Mouse (Mus musculus): Measurements from ENCODE around the gene Lrrfip2. TPM values are rescaled to one million over a fixed set of nuclear protein-coding genes. Genes with fewer than 3 reads are reported as not detected.

The Lrrfip2 gene
- polyA plus RNA-seq, 1 experiment from 2014 or later: 44.3 TPM

DNA sequence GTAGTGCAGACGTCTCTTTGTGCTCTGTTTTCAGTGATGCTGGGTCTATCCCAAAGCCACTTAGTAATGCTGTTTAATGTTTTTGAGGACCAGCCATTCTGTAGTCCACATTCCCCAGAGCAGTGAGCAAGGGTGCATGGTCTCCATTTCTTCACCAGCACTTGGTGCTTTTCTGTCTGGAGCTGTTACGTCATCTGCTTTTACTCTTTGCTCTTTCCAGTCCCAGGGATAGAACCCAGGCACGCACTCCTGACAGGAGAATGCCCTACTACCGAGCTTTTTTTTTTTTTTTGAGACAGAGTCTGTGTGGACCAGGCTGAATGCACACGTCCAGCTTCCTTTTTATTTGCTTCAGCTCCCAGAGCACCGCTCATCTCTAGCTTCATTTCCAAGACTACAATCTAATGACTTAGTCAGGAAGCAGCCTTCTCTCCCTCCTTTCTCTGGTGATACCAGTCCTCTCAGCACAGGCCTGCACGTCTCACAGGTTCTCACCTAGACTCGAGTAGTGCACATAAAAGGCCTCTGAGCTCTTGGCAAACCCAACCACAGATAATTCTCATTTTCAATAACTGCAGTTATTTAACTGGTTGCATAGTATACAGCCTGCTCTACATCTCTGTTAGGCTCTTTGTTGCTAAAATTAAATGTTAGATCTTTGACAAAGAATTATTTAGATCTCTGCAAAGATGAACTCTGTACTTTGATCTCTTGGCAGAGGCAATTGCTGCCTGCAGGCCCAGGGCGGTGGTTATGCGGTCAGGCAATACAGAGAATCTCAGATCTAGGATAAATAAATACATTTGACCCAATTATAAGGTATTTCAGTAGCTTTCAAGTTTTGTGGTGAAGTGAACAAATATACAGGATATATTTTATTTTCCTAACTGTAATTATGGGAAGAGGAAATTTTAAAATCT lies 94.0 kb downstream of the Lrrfip2 start:
- H3K9ac ChIP-seq (ENCODE audit: low read depth, low read length): no peak overlapping the region
- H3K27ac ChIP-seq (ENCODE audit: low read length): no peak overlapping the region
- 84% methylated on average over 10 of the region's 10 CpGs for WGBS
- H3K4me2 ChIP-seq (ENCODE audit: low read length): no peak overlapping the region
- peaks cover 1% of the 10 kb centered on the region; the same call in 1 of the 2 replicates for H3K36me3 ChIP-seq (ENCODE audit: control insufficient read depth, insufficient read depth, low read length)
- H3K9me3 ChIP-seq (replicated peaks; ENCODE audit: control insufficient read depth, low read length, poor library complexity, severe bottlenecking): no peaks in the 10 kb centered on the region
- no peaks in the 10 kb centered on the region for H3K4me1 ChIP-seq (ENCODE audit: control insufficient read depth, insufficient read depth, low read length)
- H3K27me3 ChIP-seq (ENCODE audit: control insufficient read depth, insufficient read depth, low read depth, low read length): no peaks in the 10 kb centered on the region
- no peak overlapping the region for H3K4me3 ChIP-seq (ENCODE audit: low read depth, low read length)
- ATAC-seq: no peak

DNA sequence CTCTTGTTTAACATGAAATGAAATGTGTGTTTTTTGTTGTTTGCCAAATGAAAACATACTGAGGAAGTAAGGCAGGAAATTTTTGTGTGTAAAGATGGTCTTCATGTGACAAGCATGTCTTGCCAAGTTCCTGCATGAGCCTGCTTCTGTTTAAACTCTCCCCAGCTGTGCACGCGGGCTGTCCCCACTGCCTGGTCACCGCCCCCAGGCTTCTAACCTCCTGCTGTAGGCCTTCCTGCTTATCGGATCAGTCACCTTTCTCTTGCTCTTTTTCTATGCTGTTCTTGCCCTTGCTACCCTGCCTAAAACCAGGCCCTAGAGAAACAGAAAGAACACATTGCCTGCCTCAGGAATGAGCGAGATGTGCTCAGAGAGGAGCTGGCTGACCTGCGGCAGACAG lies 96.1 kb downstream of the Lrrfip2 start:
- Histone ChIP-seq H3K4me1 (ENCODE audit: control insufficient read depth, insufficient read depth, low read length) (no peaks in the 10 kb centered on the region), H3K9ac (ENCODE audit: low read depth, low read length) (no peak overlapping the region), H3K4me3 (ENCODE audit: low read depth, low read length) (no peak overlapping the region), H3K36me3 (ENCODE audit: control insufficient read depth, insufficient read depth, low read length) (peaks cover 2% of the 10 kb centered on the region; the same call in 1 of the 2 replicates), H3K4me2 (ENCODE audit: low read length) (no peak overlapping the region), H3K9me3 (replicated peaks; ENCODE audit: control insufficient read depth, low read length, poor library complexity, severe bottlenecking) (no peaks in the 10 kb centered on the region), H3K27me3 (ENCODE audit: control insufficient read depth, insufficient read depth, low read depth, low read length) (no peaks in the 10 kb centered on the region), H3K27ac (ENCODE audit: low read length) (no peak overlapping the region)
- ATAC-seq: no peak
- WGBS: 80% methylated on average over 6 of the region's 6 CpGs

DNA sequence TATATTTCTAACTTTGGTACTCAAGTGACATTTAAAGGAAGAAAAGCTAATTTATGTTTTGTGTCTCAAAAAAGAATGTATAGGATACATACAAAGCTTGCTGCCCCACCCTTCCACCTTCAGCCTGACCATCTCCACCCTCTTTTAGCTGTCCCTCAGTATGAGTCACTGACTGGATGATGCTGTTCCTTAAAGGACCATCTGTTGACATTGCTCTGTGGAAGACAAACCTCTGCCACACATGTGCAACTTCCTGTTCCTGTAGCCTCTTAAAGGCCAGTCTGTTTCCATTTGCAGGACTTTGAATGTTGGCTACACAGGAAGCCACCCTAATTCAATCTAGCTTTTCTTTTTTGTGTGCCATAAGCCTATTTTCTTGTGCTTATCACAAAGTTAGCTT lies 99.0 kb downstream of the Lrrfip2 start:
- no peaks in the 10 kb centered on the region for H3K9me3 ChIP-seq (replicated peaks; ENCODE audit: control insufficient read depth, low read length, poor library complexity, severe bottlenecking)
- no peak overlapping the region for H3K4me2 ChIP-seq (ENCODE audit: low read length)
- H3K4me1 ChIP-seq (ENCODE audit: control insufficient read depth, insufficient read depth, low read length): no peaks in the 10 kb centered on the region
- H3K36me3 ChIP-seq (ENCODE audit: control insufficient read depth, insufficient read depth, low read length): peaks cover 10% of the 10 kb centered on the region; the same call in 1 of the 2 replicates
- no peak overlapping the region for H3K9ac ChIP-seq (ENCODE audit: low read depth, low read length)
- H3K27me3 ChIP-seq (ENCODE audit: control insufficient read depth, insufficient read depth, low read depth, low read length): no peaks in the 10 kb centered on the region
- no peak overlapping the region for H3K4me3 ChIP-seq (ENCODE audit: low read depth, low read length)
- no peak overlapping the region for H3K27ac ChIP-seq (ENCODE audit: low read length)
- ATAC-seq: no peak

DNA sequence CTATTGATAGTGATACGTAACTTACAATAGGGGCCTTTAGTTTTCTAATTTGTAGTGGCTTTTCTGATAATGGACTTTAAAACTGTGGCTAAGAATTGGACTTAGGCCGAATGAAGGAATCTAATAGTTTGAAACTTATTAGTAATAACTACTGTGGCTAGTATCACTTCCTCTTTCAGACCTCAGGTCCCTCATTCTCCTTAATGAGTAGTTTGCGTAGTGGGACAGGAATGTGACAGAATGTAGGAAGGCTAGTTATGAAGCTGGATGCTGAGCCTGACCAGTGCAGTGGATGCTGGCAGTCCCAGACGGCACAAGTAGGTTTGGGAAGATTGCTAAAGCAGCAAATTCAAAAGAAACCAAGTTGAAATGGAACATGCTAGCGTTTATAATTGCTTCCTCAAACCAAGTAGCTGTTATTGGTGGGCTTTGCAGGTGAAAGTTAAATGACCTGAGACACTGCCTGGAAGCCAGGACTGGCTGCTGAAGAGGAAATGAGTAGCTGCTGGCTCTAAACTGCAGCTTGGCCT lies 103.2 kb downstream of the Lrrfip2 start:
- Histone ChIP-seq H3K4me2 (ENCODE audit: low read length) (no peak overlapping the region), H3K27me3 (ENCODE audit: control insufficient read depth, insufficient read depth, low read depth, low read length) (no peaks in the 10 kb centered on the region), H3K4me1 (ENCODE audit: control insufficient read depth, insufficient read depth, low read length) (no peaks in the 10 kb centered on the region), H3K9ac (ENCODE audit: low read depth, low read length) (no peak overlapping the region), H3K27ac (ENCODE audit: low read length) (no peak overlapping the region), H3K9me3 (replicated peaks; ENCODE audit: control insufficient read depth, low read length, poor library complexity, severe bottlenecking) (no peaks in the 10 kb centered on the region), H3K36me3 (ENCODE audit: control insufficient read depth, insufficient read depth, low read length) (peaks cover 30% of the 10 kb centered on the region), H3K4me3 (ENCODE audit: low read depth, low read length) (no peak overlapping the region)
- 90% methylated on average over 5 of the region's 5 CpGs for WGBS
- no peak for ATAC-seq

DNA sequence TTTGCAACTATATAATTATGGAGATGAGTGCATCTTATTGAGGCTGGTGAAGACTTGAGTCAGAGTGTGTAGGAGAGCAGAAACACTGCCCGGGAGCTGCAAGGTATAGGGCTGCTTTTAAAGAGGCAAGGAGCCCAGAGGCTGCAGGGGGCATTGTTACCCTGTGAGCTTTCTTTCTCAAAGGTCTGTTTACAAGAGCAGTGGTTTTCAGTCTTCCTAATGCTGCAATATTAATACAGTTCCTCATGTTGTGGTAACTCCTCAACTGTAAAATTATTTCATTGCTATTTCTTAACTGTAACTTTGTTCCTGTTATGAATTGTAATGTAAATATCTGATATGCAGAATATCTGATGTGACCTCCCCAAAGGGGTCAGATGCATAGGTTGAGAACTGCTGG lies 104.2 kb downstream of the Lrrfip2 start:
- no peak for ATAC-seq
- H3K27me3 ChIP-seq (ENCODE audit: control insufficient read depth, insufficient read depth, low read depth, low read length): no peaks in the 10 kb centered on the region

DNA sequence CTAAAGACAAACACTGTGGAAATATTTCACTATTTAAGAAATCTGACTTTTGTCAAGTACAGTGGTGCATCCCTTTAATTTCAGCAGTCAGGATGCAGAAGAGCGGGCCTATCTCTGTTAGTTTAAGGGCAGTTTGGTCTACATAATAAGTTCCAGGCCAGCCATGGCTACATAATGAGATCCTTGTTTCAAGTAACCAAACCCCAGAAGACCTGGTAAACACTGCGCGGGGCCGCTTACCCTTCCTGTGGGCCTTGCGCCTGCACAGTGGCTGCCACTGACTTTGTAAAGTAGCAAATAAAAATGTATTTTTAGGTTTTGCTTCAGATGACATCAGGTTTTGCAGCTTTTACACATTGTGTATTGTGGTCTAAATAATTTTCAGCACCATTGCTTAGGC lies 106.0 kb downstream of the Lrrfip2 start:
- Histone ChIP-seq H3K4me3 (ENCODE audit: low read depth, low read length) (no peak overlapping the region), H3K9me3 (replicated peaks; ENCODE audit: control insufficient read depth, low read length, poor library complexity, severe bottlenecking) (no peaks in the 10 kb centered on the region), H3K27me3 (ENCODE audit: control insufficient read depth, insufficient read depth, low read depth, low read length) (no peaks in the 10 kb centered on the region), H3K9ac (ENCODE audit: low read depth, low read length) (no peak overlapping the region), H3K4me2 (ENCODE audit: low read length) (no peak overlapping the region), H3K27ac (ENCODE audit: low read length) (no peak overlapping the region), H3K4me1 (ENCODE audit: control insufficient read depth, insufficient read depth, low read length) (no peaks in the 10 kb centered on the region), H3K36me3 (ENCODE audit: control insufficient read depth, insufficient read depth, low read length) (peaks cover 37% of the 10 kb centered on the region)
- 97% methylated on average over 5 of the region's 5 CpGs for WGBS
- no peak for ATAC-seq

More for the DNA sequence above, 104.2 kb downstream of the Lrrfip2 start:
- Histone ChIP-seq H3K9me3 (replicated peaks; ENCODE audit: control insufficient read depth, low read length, poor library complexity, severe bottlenecking) (no peaks in the 10 kb centered on the region), H3K4me1 (ENCODE audit: control insufficient read depth, insufficient read depth, low read length) (no peaks in the 10 kb centered on the region), H3K4me2 (ENCODE audit: low read length) (no peak overlapping the region), H3K27ac (ENCODE audit: low read length) (no peak overlapping the region), H3K36me3 (ENCODE audit: control insufficient read depth, insufficient read depth, low read length) (peaks cover 30% of the 10 kb centered on the region), H3K4me3 (ENCODE audit: low read depth, low read length) (no peak overlapping the region), H3K9ac (ENCODE audit: low read depth, low read length) (no peak overlapping the region)
- WGBS: 86% methylated on average over 1 of the region's 1 CpGs

DNA sequence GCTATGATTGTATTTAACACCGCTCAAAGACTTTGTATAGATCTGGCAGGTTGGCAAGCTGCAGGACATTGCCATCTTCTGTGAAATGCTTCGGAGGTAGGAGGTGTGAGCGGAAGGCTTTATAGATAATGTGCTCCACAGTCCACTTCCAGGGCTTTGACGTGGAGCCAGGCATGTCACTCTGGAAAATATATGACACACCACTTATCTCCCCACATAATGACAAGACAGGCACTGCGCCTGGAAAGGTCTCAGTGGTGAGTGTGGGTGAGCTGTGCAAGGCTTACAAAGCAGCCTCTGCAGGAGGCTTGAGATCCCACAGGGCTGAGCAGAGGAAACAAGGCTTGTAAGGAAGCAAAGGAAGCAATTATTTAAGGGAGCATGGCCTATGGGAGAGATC lies 111.1 kb downstream of the Lrrfip2 start:
- Histone ChIP-seq H3K9ac (ENCODE audit: low read depth, low read length) (no peak overlapping the region), H3K27me3 (ENCODE audit: control insufficient read depth, insufficient read depth, low read depth, low read length) (no peaks in the 10 kb centered on the region), H3K4me3 (ENCODE audit: low read depth, low read length) (no peak overlapping the region), H3K27ac (ENCODE audit: low read length) (no peak overlapping the region), H3K36me3 (ENCODE audit: control insufficient read depth, insufficient read depth, low read length) (peaks cover 36% of the 10 kb centered on the region), H3K4me2 (ENCODE audit: low read length) (no peak overlapping the region), H3K9me3 (replicated peaks; ENCODE audit: control insufficient read depth, low read length, poor library complexity, severe bottlenecking) (no peaks in the 10 kb centered on the region), H3K4me1 (ENCODE audit: control insufficient read depth, insufficient read depth, low read length) (no peaks in the 10 kb centered on the region)
- 94% methylated on average over 5 of the region's 5 CpGs for WGBS
- ATAC-seq: no peak

DNA sequence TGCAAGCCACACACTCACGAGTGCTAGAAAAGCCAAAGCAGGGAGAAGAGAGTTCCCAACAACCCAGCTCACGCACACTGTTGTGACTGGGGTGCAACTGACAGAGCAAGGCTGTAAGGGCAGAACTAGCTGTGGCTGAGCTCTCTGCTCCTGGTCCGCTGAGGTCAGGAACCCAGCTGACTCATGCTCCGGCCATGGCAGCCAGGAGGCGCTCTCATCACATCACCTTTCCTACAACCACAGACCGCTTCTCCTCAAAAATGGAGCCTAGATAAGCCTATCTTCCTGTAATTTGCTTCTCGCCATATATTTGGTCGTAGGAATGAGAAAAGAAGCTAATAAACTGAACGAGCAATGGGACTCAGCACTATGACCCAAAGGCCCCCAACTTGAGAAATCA lies 117.3 kb downstream of the Lrrfip2 start:
- H3K4me2 ChIP-seq (ENCODE audit: low read length): no peak overlapping the region
- H3K36me3 ChIP-seq (ENCODE audit: control insufficient read depth, insufficient read depth, low read length): peaks cover 25% of the 10 kb centered on the region
- ATAC-seq: no peak
- WGBS: 93% methylated on average over 9 of the region's 9 CpGs
- no peaks in the 10 kb centered on the region for H3K9me3 ChIP-seq (replicated peaks; ENCODE audit: control insufficient read depth, low read length, poor library complexity, severe bottlenecking)
- no peak overlapping the region for H3K4me3 ChIP-seq (ENCODE audit: low read depth, low read length)
- no peaks in the 10 kb centered on the region for H3K27me3 ChIP-seq (ENCODE audit: control insufficient read depth, insufficient read depth, low read depth, low read length)
- no peak overlapping the region for H3K27ac ChIP-seq (ENCODE audit: low read length)
- H3K9ac ChIP-seq (ENCODE audit: low read depth, low read length): no peak overlapping the region
- no peaks in the 10 kb centered on the region for H3K4me1 ChIP-seq (ENCODE audit: control insufficient read depth, insufficient read depth, low read length)

DNA sequence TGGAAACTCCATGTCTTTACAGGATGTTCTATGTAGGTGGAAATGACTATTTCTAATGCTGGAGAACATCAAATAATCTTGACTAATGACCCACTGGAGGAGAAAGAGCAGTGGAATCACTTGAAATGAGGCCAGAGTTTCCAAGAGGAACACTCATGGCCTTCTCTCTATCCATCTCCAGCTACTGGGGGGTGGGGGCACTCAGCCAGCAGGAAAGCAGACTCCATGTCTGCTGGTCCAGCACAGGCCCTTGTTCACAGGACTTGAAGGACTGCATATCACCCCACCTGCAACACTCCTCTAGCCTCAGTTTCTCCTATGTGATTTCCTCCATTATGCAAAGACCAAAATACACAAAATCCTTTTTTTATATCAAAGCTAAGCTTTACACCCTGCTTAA lies 120.3 kb downstream of the Lrrfip2 start:
- H3K9ac ChIP-seq (ENCODE audit: low read depth, low read length): no peak overlapping the region
- H3K36me3 ChIP-seq (ENCODE audit: control insufficient read depth, insufficient read depth, low read length): peaks cover 29% of the 10 kb centered on the region

More for the DNA sequence above, 120.3 kb downstream of the Lrrfip2 start:
- ATAC-seq: no peak
- Histone ChIP-seq H3K4me2 (ENCODE audit: low read length) (no peak overlapping the region), H3K27me3 (ENCODE audit: control insufficient read depth, insufficient read depth, low read depth, low read length) (no peaks in the 10 kb centered on the region), H3K9me3 (replicated peaks; ENCODE audit: control insufficient read depth, low read length, poor library complexity, severe bottlenecking) (no peaks in the 10 kb centered on the region), H3K4me3 (ENCODE audit: low read depth, low read length) (no peak overlapping the region), H3K27ac (ENCODE audit: low read length) (no peak overlapping the region), H3K4me1 (ENCODE audit: control insufficient read depth, insufficient read depth, low read length) (no peaks in the 10 kb centered on the region)
